Mouse (Mus musculus): ENCODE results near the gene Tpbg.

- TF ChIP-seq ZNF384 (IDR thresholded peaks at IDR 0.05; ENCODE audit: low read depth, low read length) (no peak), CTCF (IDR thresholded peaks at IDR 0.05 in 2 of 3, conservative IDR thresholded peaks at IDR 0.05 in 1 of 3; ENCODE audit: control insufficient read depth in 1 of 3, insufficient read depth in 1 of 3, low read depth in 2 of 3, low read length in 3 of 3, poor library complexity in 1 of 3, severe bottlenecking in 1 of 3) (no peak), GABPA (IDR thresholded peaks at IDR 0.05; ENCODE audit: low read depth, low read length) (no peak), POLR2AphosphoS5 (IDR thresholded peaks at IDR 0.05; ENCODE audit: borderline replicate concordance, low read depth, low read length) (no peak)
Observed at GRCm38 (mm10) chr9:85846186-85846585, 4.0 kb downstream of the Tpbg start.
